Mouse (Mus musculus): ENCODE measurements at regions not wholly inside any gene's neighbourhood (a gene's known extent, or its start where the extent isn't known, plus 50 kb on each side); places are given as distances from the start of the nearest gene placed in this dataset.

DNA sequence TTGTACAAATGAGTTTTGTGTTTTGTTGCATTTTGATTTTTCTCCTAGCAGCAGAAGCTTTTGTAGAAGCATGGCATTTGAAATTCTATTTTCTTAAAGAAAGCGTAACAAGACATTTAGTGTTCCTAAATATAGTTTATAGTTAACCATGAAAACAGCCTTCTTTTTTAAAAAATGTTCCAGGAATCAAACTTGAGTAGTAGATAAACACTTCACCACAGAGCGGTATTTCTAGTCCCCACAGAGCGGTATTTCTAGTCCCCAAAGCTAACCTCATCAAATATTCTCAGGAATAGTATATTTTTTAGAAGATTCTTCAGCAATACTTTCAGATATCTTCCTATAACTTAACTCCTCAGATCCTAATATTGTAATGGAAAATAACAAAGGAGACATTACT lies 2146.6 kb downstream of the 9330182O14Rik start:
- in situ Hi-C loops (cut with MboI; ENCODE audit: low sequenced_read_pairs): no loop called here

GRCm38 (mm10) chr15:42296406-42296805 lies 2162.2 kb downstream of the 9330182O14Rik start:
- in situ Hi-C loops (cut with MboI; ENCODE audit: low sequenced_read_pairs): no loop called here

- in situ Hi-C loops (cut with MboI; ENCODE audit: low sequenced_read_pairs): no loop called here
Measured at GRCm38 (mm10) chr15:42297430-42297829, 2163.3 kb downstream of the 9330182O14Rik start.

- in situ Hi-C loops (cut with MboI; ENCODE audit: low sequenced_read_pairs): no loop called here
Measured at GRCm38 (mm10) chr15:42301956-42302355, 2167.8 kb downstream of the 9330182O14Rik start.

DNA sequence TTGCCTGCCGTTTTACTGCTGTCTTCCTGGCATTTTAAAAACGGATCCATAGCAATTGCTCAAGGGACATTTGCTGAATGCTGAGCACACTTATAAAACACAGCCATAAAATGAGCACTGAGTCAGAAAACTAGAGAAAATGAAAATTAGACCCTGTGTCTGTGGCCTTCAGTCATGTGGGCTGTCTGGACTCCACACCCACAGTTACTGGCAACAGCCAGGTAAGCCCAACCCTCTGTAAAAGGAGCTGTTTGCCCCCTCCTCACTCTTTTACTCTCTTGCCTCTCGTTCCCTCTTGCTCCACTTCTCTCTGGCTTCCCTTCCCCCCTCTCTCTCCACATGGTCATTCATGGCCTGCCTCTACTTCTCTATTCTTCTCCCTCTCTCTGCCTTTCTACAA lies 2169.9 kb downstream of the 9330182O14Rik start:
- in situ Hi-C loops (cut with MboI; ENCODE audit: low sequenced_read_pairs): no loop called here

DNA sequence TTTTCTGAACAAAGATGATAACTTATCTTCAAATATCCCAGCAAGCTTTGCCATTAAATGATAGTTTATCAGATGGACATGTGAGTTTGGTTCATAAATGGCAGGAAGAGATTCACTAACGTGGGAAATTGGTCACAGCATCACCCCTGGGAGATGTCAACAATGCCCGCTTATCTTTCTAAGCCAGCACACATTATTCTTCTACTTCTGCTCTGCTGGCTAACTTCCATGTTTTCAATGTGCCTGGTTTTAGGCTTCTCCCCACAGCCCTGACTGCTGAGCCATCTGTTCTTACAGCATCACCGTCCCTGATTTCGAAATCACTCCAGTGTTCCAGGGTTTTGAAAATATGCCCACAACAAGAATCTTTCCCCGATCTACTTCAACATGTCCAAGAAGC lies 2175.4 kb downstream of the 9330182O14Rik start:
- in situ Hi-C loops (cut with MboI; ENCODE audit: low sequenced_read_pairs): no loop called here

GRCm38 (mm10) chr15:42311166-42311565 lies 2177.0 kb downstream of the 9330182O14Rik start:
- in situ Hi-C loops (cut with MboI; ENCODE audit: low sequenced_read_pairs): no loop called here

GRCm38 (mm10) chr15:42320349-42320748 lies 2186.2 kb downstream of the 9330182O14Rik start:
- in situ Hi-C loops (cut with MboI; ENCODE audit: low sequenced_read_pairs): no loop called here

GRCm38 (mm10) chr15:42322940-42323339 lies 2188.8 kb downstream of the 9330182O14Rik start:
- in situ Hi-C loops (cut with MboI; ENCODE audit: low sequenced_read_pairs): no loop called here

DNA sequence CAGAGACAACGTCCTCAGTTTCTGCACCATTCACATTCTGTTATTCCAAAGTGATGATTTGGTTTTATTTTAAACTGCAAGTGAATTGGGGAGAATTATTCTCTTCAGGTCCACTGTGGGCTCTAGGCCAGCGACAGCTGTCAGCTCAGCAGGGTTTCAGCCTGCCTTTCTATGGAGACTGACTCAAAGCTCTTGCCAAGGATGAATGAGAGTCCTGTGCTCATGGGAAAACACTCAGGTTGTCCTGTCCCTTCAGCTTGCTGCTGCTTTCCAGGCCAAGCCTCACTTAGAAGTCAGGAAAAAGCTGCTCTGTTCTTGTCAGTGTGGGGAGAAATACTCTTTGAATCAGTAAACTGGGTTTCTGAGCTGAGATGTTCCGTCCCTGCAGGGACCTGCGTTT lies 2191.1 kb downstream of the 9330182O14Rik start:
- in situ Hi-C loops (cut with MboI; ENCODE audit: low sequenced_read_pairs): no loop called here

DNA sequence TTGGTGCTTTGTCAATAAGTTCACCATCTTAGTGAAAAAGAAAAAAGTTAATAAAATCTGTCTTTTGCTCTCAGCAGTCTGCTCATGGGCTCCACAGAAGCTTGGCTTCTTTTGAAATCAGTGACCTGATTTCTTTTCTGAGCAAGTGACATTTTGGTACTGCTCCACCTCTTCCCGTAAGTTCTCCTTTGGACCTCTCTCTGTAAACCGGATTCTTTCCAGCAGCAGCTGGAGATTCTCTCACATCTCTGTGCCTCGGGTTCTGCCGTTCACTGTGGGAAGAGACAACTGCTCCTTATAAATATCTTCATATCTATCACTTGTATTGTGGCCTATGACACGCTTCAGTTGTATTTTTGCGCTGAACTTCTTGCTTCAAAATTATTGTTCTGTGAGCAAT lies 2194.4 kb downstream of the 9330182O14Rik start:
- in situ Hi-C loops (cut with MboI; ENCODE audit: low sequenced_read_pairs): no loop called here

DNA sequence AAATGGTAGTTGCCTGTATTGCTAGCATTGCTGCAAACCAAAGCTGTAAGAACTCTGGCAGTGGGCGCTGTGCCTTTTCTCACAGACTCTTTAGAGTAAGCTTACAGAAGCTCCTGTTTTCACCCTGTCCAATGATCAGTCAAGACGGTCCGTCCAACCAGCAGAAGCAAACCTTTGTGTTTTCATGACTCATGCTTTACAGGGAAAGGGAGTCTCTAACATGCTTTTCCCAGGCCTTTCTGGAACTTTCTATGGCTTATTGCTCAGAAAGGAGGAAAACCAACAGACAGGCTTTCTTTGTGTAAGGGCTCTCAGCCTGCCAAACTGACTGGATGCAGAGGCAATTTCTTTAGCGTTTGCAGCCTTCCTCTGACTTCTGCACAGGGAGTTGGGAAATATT lies 2195.6 kb downstream of the 9330182O14Rik start:
- in situ Hi-C loops (cut with MboI; ENCODE audit: low sequenced_read_pairs): no loop called here

DNA sequence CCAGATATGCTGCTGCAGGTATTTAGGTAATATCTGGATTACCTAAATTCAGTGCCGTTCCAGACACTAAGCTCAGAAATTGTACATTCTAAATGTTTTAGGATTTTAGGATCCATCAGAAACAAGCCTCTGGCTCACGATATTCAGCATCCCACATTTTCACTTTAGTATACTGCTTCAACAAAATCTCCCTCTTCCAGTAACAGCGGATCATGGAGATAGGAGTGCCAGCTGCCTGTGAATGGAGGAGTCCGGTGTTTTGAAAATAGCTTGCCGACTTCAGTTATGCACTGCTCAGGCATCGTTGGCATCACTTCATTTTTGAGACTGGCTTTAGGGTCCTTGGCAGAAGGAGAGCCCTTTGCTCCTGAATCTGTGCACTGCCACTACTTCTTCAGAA lies 2199.5 kb downstream of the 9330182O14Rik start:
- in situ Hi-C loops (cut with MboI; ENCODE audit: low sequenced_read_pairs): no loop called here

DNA sequence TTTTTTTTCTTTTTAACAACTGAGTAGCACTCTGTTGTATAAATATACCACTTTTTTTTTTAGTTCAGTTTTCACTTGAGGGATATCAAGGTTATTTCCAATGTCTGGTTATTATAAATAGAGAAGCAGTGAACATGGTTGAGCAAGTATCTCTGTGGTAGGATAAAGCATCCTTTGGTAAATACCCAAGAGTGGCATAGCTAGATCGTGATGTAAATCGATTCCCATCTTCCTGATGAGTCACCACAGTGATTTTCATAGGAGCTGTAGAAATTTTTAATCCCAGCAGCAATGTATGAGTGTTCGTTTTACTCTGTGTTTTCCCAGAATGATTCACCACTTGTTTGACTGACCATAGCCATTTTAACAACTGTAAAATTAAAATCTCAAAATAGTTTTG lies 2212.0 kb downstream of the 9330182O14Rik start:
- in situ Hi-C loops (cut with MboI; ENCODE audit: low sequenced_read_pairs): no loop called here

DNA sequence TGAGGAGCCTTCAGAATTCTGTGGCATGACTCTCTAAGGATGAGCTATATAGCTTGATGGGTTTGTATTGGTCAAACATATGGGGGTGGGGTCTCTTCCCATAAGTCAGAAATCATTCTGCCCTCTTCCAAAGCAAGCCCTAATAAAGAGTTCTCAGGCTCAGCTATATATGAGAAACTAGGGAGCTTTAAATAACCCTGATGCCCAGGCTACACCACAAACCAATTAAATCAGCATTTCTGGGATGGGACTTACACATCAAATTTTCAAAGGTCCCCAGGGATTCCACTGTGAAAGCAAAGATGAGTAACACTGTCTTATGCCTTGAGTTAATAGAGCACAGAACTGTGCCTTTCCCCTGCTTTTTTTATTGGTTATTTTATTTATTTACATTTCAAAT lies 2227.7 kb downstream of the 9330182O14Rik start:
- in situ Hi-C loops (cut with MboI; ENCODE audit: low sequenced_read_pairs): no loop called here

DNA sequence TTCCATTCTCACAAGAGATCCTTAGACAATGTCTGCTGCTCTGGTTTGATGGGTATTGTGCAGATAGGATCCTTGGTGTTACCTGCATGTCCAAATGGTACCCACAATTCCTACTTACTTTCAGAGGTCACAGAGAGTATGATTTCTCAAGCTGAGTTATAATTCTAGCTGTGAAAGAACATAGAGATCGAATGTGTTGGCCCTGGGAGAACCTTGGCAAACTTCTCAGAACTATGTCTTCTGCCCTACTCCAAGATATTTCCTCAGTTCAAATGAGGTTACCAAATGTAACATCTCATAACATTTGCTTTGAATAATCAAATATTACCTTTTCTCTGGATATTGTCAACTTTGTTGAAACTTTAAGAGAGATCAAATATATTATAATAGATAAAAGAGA lies 2230.8 kb downstream of the 9330182O14Rik start:
- in situ Hi-C loops (cut with MboI; ENCODE audit: low sequenced_read_pairs): no loop called here

DNA sequence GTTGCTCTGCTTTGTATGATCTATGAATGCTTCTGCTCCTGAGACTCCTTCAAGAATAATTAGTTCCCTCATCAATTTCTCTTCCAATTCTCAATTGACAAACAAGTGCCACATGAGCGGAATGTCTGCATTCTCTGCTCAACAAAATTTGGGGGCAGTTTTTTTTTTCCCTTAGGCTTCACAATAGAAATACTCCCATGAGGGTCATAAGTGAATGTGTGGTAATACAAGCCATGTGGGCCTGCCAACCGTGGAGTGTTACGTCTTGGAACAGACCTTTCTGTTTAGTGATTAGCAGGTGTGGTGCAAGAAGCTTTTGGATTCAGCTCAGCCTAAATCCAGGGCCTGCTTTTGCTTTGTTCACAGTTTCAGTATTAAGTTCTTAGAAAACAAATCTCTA lies 2232.6 kb downstream of the 9330182O14Rik start:
- in situ Hi-C loops (cut with MboI; ENCODE audit: low sequenced_read_pairs): no loop called here

GRCm38 (mm10) chr15:42369603-42370002 lies 2235.4 kb downstream of the 9330182O14Rik start:
- in situ Hi-C loops (cut with MboI; ENCODE audit: low sequenced_read_pairs): no loop called here

DNA sequence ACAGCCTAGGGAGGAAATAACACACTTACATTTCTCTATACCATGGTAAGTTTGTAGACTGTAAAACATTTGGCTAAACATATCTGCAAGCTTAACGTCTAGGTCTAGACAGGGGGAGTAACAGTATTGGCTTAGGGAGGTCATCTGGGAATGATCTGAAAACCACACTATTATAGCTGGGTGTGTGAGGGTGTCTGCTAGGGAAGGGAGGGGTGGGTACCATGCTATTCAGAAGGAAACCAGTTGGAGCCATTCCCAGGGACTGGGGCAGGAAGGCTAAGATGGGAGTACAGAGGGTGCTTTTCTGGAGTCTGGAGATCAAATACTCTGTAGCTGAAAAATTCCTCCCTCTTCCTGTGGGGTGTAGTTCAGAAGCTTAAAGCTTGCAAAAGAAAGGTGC lies 2235.9 kb downstream of the 9330182O14Rik start:
- in situ Hi-C loops (cut with MboI; ENCODE audit: low sequenced_read_pairs): no loop called here

DNA sequence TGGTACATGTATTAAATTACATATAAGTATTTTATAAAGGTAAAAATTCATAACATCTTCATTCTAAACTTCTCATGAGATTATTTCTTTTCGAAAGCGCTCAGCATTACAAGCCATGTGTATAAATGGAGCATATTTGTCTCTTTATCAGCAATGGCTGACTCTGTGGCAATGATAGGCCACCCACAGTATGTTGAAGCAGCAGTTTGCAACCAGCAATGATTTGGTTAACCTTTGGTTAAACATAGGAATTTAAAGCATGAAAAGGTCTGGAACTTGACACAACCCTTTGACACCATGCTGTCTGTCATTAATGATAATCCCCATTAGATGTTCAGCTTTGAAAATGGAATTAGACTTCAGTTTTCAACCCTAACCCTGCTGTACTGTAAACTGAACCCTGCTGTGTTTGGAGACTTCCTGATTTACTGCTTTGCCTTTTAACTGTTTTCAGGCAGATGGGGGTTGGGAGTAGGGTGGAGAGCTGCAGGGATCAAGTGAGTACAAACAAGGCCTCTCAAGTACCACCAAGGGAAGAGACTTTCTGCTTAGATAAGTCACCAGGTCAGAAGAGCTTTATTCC lies 2238.6 kb downstream of the 9330182O14Rik start:
- in situ Hi-C loops (cut with MboI; ENCODE audit: low sequenced_read_pairs): no loop called here

All from CH12F3 (cell line).